Mouse (Mus musculus) megakaryocyte, embryonic 14.5 days (primary cell): ENCODE results near the gene Asap2.

Experiments
- FLI1 ChIP-seq: IDR thresholded peaks from 2 replicates; pipeline ENCODE4 v1.6.1; 2012; ENCODE audit warnings: low read length, inconsistent platforms, mixed read lengths
- GATA1 ChIP-seq: IDR thresholded peaks from 3 replicates; pipeline ENCODE4 v1.6.1; 2012; ENCODE audit warnings: mixed read lengths, low read length, inconsistent platforms, borderline replicate concordance

DNA sequence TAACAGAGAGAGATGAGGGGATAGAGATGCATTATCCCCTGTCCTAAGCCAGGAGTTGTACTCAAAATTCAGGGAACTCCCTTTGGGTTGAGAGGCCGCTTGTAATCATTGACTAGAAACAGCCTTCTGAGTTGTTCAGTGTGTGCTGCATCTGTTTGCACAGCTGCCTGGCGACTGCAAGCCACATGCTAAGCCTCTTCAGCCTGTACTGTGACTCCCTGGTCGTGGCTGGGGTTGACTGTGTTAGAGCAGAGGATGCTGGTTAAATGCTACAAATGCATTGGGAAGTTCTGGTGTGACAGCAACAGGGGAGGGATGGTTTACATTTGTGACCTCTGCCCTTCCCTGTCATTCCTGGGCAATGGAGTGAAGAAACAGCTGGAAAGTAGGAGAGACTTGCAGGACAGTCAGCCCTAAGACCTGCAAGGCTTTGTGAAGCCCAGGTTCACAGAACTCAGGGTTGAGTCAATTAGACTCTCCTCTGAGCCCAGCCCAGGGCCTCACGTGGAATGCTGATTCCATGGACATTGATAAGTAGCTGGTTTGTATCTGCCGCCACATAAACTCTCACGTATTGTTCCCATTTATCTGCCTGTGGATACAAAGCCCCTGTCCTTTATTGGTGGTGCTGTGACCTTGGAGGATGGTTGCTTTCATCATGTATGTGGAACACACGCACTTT lies 257.6 kb downstream of the Asap2 start:
- TF ChIP-seq FLI1 (no peak), GATA1 (no peak)
